15 mouse cellular contexts compared by ENCODE assay signal in genomic region chr19:60682283-60682682, GRCm38 (mm10).
DNase-seq lines count a peak whose midpoint lies in the region.
"Had no signal": no experiment of that assay in that cellular context is flagged by ENCODE, and none has a peak within 500 bp of the region (broad histone marks: within the 10 kb centered on the region; RNA-seq: fewer than 3 reads in every experiment).

No protein-coding gene starts in this region.

- DNase-seq in layer of hippocampus, adult 11-12 months (ENCODE audit: low spot score), result peak; percentile 11
- no peak for DNase-seq in layer of hippocampus, adult 9-10 months (ENCODE audit: low spot score)
- peak; percentile 40 to 56 for DNase-seq in frontal cortex, postnatal 36 days (ENCODE audit: low spot score in 2 of 2)
- peak; percentile 5 to 61 for DNase-seq in left cerebral cortex, adult 8-10 months (ENCODE audit: low spot score in 2 of 2)
- peak; percentile 24 for DNase-seq in right cerebral cortex, postnatal 25 days
- DNase-seq in gastrocnemius, postnatal 25 days, result no peak
- DNase-seq in thymus, postnatal 25 days, result no peak
- no peak for DNase-seq in embryo, embryonic 10.5 days (ENCODE audit: low spot score)
- DNase-seq: adrenal gland, postnatal 10 days; embryo, embryonic 11 days; heart, adult 18-20 months; heart, postnatal 14 days; kidney, adult 9 months; liver, embryonic 13.5 days; retina, postnatal 1 day had no signal

Comparison
In these comparisons a context has a peak if more than half of its experiments do, and no peak if none do; other contexts are left out.
1. DNase-seq: peak in layer of hippocampus, adult 11-12 months (single experiment), frontal cortex, postnatal 36 days (2 of 2), left cerebral cortex, adult 8-10 months (2 of 2) and right cerebral cortex, postnatal 25 days (single experiment); none in layer of hippocampus, adult 9-10 months (single experiment), gastrocnemius, postnatal 25 days (single experiment), thymus, postnatal 25 days (single experiment) and embryo, embryonic 10.5 days (single experiment).